Mouse (Mus musculus) megakaryocyte, embryonic 14.5 days (primary cell): Measurements from ENCODE around the gene Mical2.

Experiments
- FLI1 ChIP-seq: IDR thresholded peaks from 2 replicates; pipeline ENCODE4 v1.6.1; 2012; ENCODE audit warnings: low read length, inconsistent platforms, mixed read lengths
- GATA1 ChIP-seq: IDR thresholded peaks from 3 replicates; pipeline ENCODE4 v1.6.1; 2012; ENCODE audit warnings: mixed read lengths, low read length, inconsistent platforms, borderline replicate concordance

DNA sequence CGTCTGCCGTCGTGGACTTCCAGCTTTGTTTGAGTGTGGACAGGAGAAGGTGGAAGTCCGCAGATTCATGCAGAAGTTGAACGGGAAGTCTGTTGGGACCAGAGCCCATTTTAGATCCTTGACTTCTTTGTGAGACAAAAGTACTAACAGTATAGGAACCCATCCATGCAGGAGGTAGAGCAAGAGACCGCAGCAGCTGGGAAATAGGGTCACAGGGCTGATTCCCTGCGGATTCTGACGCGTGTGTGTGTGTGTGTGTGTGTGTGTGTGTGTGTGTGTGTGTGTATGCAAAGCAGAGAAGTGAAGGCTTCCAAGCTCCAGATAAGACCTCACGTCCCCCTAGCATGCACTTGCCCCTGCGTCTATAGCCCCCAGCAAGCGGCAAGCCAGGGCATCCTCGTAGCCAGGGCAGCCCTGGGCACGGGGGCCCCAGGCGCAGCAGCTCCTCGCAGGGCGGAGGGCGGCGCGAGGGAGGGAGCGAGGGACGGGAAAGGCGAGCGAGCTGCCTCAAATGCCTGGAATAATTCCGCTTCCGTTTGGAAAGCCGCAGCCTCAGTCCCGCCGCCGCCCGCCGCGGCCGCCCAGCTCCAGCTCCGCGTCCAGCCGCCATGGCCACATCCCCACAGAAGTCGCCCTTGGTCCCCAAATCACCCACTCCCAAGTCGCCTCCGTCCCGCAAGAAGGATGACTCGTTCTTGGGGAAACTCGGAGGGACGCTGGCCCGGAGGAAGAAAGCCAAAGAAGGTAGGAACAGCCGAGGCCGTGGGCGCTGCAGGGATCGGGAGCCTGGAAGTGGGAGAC lies 201.9 kb downstream of the Mical2 start, which contains the start of gene Parva:
- no peak for TF ChIP-seq GATA1
- TF ChIP-seq FLI1 = no peak
